Mouse (Mus musculus): ENCODE data around the gene Tpcn2. TPM values are rescaled to one million over a fixed set of nuclear protein-coding genes. Genes with fewer than 3 reads are reported as not detected.

Tpcn2 gene
- polyA plus RNA-seq, 3 experiments from 2014 or later: 6.9 to 7.6 (median 7.6) TPM

- no peak for ATAC-seq
Observed at GRCm38 (mm10) chr7:145197042-145197441, 86.8 kb downstream of the Tpcn2 start.

GRCm38 (mm10) chr7:145196340-145196739, 87.5 kb downstream of the Tpcn2 start:
- no peak for ATAC-seq

- ATAC-seq: no peak
Observed at GRCm38 (mm10) chr7:145195186-145195927, 88.5 kb downstream of the Tpcn2 start.

- no peak for ATAC-seq
Observed at GRCm38 (mm10) chr7:145194455-145195161, 89.2 kb downstream of the Tpcn2 start.

GRCm38 (mm10) chr7:145192836-145193235, 91.0 kb downstream of the Tpcn2 start:
- ATAC-seq: no peak

- no peak for ATAC-seq
Observed at GRCm38 (mm10) chr7:145190520-145190919, 93.3 kb downstream of the Tpcn2 start.

DNA sequence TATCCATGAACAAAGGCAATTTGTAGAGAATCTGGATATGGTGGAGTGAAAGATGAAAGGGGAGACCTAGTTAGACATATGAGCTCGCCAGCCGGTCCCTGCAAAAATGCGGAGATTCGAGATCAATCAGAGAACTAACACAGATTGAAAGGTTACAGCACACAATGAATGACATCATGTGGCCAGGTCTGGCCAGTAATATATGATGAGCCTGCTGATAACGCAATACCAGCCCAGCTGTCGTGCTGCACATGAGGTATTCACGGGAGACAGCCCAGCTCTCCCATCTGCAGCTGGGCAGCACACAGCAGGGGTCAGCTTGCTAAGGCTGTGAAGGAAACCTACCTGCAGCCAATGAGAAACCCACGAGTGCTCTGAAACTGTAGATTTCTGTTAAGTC, 94.5 kb downstream of the Tpcn2 start:
- ATAC-seq: no peak

DNA sequence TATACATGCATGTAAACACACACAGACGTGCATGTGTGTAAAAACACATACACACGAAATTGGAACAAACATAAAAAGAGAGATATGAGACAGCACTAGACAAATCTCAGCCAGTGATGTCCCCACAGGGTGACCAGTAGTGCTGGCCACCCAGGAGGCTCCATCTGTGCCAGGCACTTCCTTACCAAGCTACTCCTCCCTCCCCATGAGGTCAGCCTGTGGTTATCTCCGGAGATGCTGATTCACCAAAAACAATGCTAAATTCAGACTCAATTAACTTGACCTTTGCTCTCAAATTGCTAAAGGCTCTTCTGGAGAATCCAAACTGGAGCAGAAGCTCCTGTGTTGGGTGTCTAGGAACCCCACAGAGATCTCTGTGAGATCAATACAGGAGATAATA, 96.0 kb downstream of the Tpcn2 start:
- ATAC-seq: no peak

DNA sequence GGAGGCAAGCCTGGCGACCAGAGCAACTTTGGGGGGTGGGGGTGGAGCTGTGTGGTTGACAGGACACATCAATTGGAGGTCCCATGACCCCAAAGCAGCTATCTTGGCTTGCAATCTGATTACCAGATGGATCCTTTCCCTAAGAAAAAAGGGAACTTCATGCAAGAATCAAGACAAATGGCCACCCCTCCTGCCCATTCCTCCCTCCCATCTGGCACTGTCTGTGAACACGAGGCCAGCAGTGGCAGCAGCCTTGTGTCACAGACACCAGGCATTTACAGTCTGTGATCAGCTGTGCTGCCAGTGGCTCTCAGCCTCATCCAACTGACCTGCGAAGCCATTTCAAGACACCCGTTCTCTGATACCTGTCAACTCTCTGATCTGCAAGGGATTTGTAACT, 101.4 kb downstream of the Tpcn2 start:
- no peak for ATAC-seq

GRCm38 (mm10) chr7:145181376-145182034, 102.3 kb downstream of the Tpcn2 start:
- no peak for ATAC-seq

DNA sequence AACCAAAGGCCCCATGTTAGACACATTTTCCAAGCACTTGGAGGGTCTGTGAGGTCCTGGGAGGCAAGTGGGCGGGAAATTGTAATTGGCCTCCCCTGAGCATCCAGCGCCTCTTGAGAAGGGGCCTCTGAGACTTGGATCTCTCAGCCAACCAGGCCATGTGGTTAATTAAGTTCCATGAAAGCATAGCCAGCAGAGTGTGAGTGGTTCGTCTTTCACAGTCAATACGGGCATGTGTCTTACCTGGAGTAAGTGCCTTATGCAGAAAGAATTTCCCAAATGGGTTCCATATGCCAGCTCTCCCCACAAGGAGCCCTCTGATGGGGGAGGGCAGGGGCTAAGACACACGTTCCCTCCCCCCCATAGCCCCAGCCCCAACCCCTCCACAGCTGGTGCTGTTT, 104.1 kb downstream of the Tpcn2 start:
- ATAC-seq: no peak

DNA sequence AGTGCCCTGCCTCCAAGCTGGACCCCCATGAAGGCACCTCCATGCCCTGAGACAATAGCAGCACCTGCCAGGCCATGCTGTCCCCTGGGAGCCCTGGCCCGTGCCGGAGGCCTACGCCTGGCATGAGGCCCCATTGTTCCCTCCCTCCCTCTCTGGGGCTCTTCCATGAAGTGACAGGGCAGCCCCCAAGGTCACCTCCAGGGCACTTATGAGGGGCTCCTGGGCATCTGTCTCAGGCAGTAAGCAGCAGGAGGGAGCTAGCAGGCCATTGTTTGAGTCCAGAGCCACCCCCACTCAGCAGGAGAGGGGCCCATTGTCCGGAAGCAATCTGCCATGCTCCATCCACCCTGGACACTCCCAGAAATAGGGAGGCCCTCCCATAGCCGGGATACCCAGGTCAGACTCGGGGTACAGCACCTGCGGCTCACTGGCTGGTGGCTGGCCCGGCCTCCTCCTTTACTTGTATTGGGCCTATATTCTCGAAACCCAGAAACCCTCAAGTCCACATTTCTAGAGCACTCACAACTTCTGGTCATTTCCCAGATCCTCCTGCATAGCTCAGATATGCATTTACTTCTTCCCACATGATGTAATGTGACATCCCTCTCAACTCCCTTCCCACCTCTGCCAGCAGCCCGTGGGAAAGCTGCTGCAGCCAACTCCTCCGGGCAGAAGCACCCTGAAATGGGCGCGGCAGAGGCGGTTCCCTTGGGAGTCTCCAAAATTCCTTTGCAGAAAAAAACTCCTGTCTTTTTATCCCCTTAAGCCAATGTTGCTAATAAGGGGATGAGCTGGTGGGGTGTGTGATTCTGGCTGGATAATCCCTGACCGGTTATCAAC, 106.8 kb downstream of the Tpcn2 start:
- ATAC-seq: no peak

- ATAC-seq: no peak
Observed at GRCm38 (mm10) chr7:145173563-145173962, 110.2 kb downstream of the Tpcn2 start.

GRCm38 (mm10) chr7:145173116-145173515, 110.7 kb downstream of the Tpcn2 start:
- ATAC-seq: no peak

DNA sequence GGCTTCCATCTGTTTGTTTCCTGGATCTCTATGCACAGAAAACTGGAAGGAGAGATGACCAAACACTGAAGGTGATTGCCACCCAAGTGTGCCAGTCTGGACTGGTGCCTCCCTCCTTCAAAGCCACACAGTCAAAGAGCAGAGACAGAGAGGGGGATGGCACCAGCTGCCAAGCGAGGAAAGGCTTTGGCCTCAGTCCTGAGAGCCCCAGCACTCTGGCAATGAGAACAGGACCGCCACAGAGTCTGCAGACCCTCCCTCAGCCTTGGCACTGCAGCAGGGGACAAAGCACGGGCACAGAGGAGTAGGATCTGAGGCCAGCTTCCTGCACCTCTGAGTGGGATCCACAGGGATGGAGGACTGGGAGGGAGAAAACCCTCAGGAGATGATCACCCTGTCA, 114.1 kb downstream of the Tpcn2 start:
- no peak for ATAC-seq

GRCm38 (mm10) chr7:145159283-145160240, 124.2 kb downstream of the Tpcn2 start:
- no peak for ATAC-seq

GRCm38 (mm10) chr7:145155666-145156065, 128.1 kb downstream of the Tpcn2 start:
- ATAC-seq: no peak

GRCm38 (mm10) chr7:145154066-145154465, 129.7 kb downstream of the Tpcn2 start:
- no peak for ATAC-seq

DNA sequence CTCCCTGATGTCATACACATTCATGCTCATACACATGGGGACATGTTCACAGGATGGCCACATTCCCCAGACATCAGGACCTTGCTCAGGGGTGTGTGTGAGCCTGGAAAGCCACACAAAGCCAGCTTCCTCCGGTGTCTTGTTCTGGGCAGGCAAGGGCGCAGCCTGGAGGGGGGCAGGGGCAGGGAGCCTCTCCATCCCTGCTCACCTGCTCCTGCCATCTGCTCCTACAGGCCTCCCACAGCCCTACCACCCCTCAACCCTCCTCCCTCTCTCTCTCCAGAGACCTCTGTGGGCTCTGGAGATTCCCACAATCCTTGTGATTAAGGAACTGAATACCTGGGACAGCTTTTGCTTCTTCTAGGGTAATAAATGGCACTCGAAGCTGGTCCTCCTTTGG, 132.0 kb downstream of the Tpcn2 start:
- no peak for ATAC-seq

GRCm38 (mm10) chr7:145148902-145149301, 134.9 kb downstream of the Tpcn2 start:
- ATAC-seq: no peak

GRCm38 (mm10) chr7:145147973-145148698, 135.7 kb downstream of the Tpcn2 start:
- no peak for ATAC-seq

All from inflammation-experienced regulatory T-cells, adult 6 months (primary cell).